8 mouse cellular contexts compared by ENCODE assay signal in the genomic region with DNA sequence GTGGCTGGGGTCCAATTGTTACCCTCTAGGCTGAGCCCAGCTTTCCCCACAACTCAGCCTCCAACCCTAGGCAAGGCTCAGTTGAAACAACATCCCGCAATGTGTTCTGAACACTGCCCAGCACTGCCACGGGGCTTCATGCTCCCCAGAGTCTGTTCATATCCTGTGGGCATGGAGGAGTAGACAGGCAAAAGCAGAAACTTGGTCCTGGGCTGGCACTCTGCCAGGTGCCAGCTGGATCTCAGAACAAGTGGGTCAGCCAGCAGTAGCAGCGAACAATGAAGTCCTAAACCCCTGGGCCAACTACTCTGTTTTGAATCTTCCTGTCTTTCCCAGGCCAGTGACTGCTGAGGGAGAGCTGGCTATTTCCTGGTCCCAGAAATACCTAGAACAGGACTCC. TPM values are rescaled to one million over a fixed set of nuclear protein-coding genes. Genes with fewer than 3 reads are reported as not detected.
DNase-seq lines count a peak whose midpoint lies in the region; ATAC-seq lines count a peak whose summit lies in the region.

No protein-coding gene starts in this region.

- 0 out of 2 replicates have a peak overlapping the region, but pooled peaks have one; percentile 9 for H3K27ac ChIP-seq in midbrain, embryonic 10.5 days (replicated peaks)
- no peak overlapping the region for H3K27ac ChIP-seq in midbrain, embryonic 16.5 days (ENCODE audit: low read length)
- peak overlapping the region; percentile 65; the same call in 1 of the 2 replicates for H3K27ac ChIP-seq in heart, embryonic 11.5 days (ENCODE audit: low read depth, low read length)

- no peak for ATAC-seq in midbrain, embryonic 16.5 days
- no peak for ATAC-seq in heart, embryonic 11.5 days (replicated peaks; ENCODE audit: insufficient number of reproducible peaks, low FRiP score, low TSS enrichment)
- no peak for ATAC-seq in megakaryocyte-erythroid progenitor cell, adult 5-6 weeks (replicated peaks; ENCODE audit: low FRiP score, low TSS enrichment, poor library complexity, severe bottlenecking)

- H3K4me1 ChIP-seq in midbrain, embryonic 10.5 days, result no peaks in the 10 kb centered on the region
- 0 out of 2 replicates have a peak, but pooled peaks cover 3% of the 10 kb centered on the region for H3K4me1 ChIP-seq in midbrain, embryonic 16.5 days (ENCODE audit: control insufficient read depth, insufficient read depth, low read length)
- H3K4me1 ChIP-seq in heart, embryonic 11.5 days (ENCODE audit: control insufficient read depth, insufficient read depth, low read length), result no peaks in the 10 kb centered on the region; the same call in 1 of the 2 replicates

- no peak overlapping the region for H3K4me3 ChIP-seq in midbrain, embryonic 10.5 days
- no peak overlapping the region for H3K4me3 ChIP-seq in midbrain, embryonic 16.5 days (ENCODE audit: low read depth, low read length)
- no peak overlapping the region for H3K4me3 ChIP-seq in heart, embryonic 11.5 days (ENCODE audit: low read depth, low read length)

- no peaks in the 10 kb centered on the region for H3K27me3 ChIP-seq in midbrain, embryonic 10.5 days (ENCODE audit: low read depth, poor library complexity, severe bottlenecking)
- no peaks in the 10 kb centered on the region for H3K27me3 ChIP-seq in midbrain, embryonic 16.5 days (ENCODE audit: control insufficient read depth, insufficient read depth, low read depth, low read length)
- H3K27me3 ChIP-seq in heart, embryonic 11.5 days (ENCODE audit: control insufficient read depth, insufficient read depth, low read length), result no peaks in the 10 kb centered on the region

- no peak overlapping the region for H3K9ac ChIP-seq in midbrain, embryonic 16.5 days (ENCODE audit: low read depth, low read length)
- no peak overlapping the region for H3K9ac ChIP-seq in heart, embryonic 11.5 days (ENCODE audit: low read depth, low read length)

- peak; percentile 40 for DNase-seq in adrenal gland, adult 2 months
- no peak for DNase-seq in adrenal gland, postnatal 4 days (ENCODE audit: low spot score in 2 of 2)
- no peak for DNase-seq in midbrain, embryonic 10.5 days (ENCODE audit: low spot score)
- DNase-seq in layer of hippocampus, postnatal 10 days (ENCODE audit: low spot score in 2 of 2), result peak; percentile 49 to 58
- DNase-seq in gastrocnemius, postnatal 10 days, result no peak

- H3K4me2 ChIP-seq in midbrain, embryonic 16.5 days (ENCODE audit: low read length), result no peak overlapping the region
- H3K4me2 ChIP-seq in heart, embryonic 11.5 days, result no peak overlapping the region

- no peaks in the 10 kb centered on the region for H3K9me3 ChIP-seq in midbrain, embryonic 10.5 days (replicated peaks)
- no peaks in the 10 kb centered on the region for H3K9me3 ChIP-seq in midbrain, embryonic 16.5 days (replicated peaks; ENCODE audit: control insufficient read depth, low read length, poor library complexity, severe bottlenecking)
- H3K9me3 ChIP-seq in heart, embryonic 11.5 days (replicated peaks; ENCODE audit: control insufficient read depth, low read length), result no peaks in the 10 kb centered on the region

- H3K36me3 ChIP-seq in midbrain, embryonic 10.5 days, result peaks cover 89% of the 10 kb centered on the region
- peaks cover 30% of the 10 kb centered on the region for H3K36me3 ChIP-seq in midbrain, embryonic 16.5 days (ENCODE audit: control insufficient read depth, insufficient read depth, low read length)
- H3K36me3 ChIP-seq in heart, embryonic 11.5 days (ENCODE audit: control insufficient read depth, insufficient read depth, low read length), result peaks cover 4% of the 10 kb centered on the region; the same call in 1 of the 2 replicates

- 85% methylated on average over 3 of the region's 3 CpGs for WGBS in midbrain, embryonic 10.5 days
- WGBS in midbrain, embryonic 16.5 days, result 61% methylated on average over 3 of the region's 3 CpGs
- 73% methylated on average over 3 of the region's 3 CpGs for WGBS in heart, embryonic 11.5 days (ENCODE audit: insufficient replicate concordance)

RNA-seq across cellular contexts. Expression of gene Arhgap27, which starts 8.6 kb away (rescaled TPM):
- 10 to 100 TPM; 10.3 to 12.2 TPM for total RNA-seq in adrenal gland, adult 2 months (2021)
- polyA plus RNA-seq in adrenal gland, adult 2 months (2012; rRNA removed), result 34.7 and 42.5 TPM in 2 replicates
- 10 to 100 TPM; 21.0 to 22.3 TPM for total RNA-seq in adrenal gland, postnatal 4 days (2021)
- polyA plus RNA-seq in midbrain, embryonic 10.5 days (2016; fragmentation: Nextera tagmentation; extraction: Ambion mirVana), result 3.8 and 4.1 TPM in 2 replicates
- polyA plus RNA-seq in midbrain, embryonic 16.5 days (2015; fragmentation: Nextera tagmentation; extraction: Ambion mirVana), result 3.8 and 4.4 TPM in 2 replicates
- 3.4 and 4.4 TPM in 2 replicates for polyA plus RNA-seq in heart, embryonic 11.5 days (2014; fragmentation: Nextera tagmentation; extraction: Ambion mirVana)
- total RNA-seq in layer of hippocampus, postnatal 10 days (2021), result 1 to 10 TPM; 8.7 to 9.3 TPM
- 1.4 and 3.3 TPM in 2 replicates for total RNA-seq in megakaryocyte-erythroid progenitor cell, adult 5-6 weeks (2014; fragmentation: Nextera tagmentation)
- total RNA-seq in megakaryocyte-erythroid progenitor cell, adult 5-6 weeks (2017), result 2.1 and 11.1 TPM in 2 replicates
- 10 to 100 TPM in 1 of 2 experiments, 1 to 10 TPM in 1; 9.7 to 12.6 TPM for total RNA-seq in gastrocnemius, postnatal 10 days (2021)

RNA-seq across cellular contexts. Expression of gene Plekhm1, which starts 40.4 kb away (rescaled TPM):
- total RNA-seq in adrenal gland, adult 2 months (2021), result 10 to 100 TPM; 19.7 to 21.2 TPM
- polyA plus RNA-seq in adrenal gland, adult 2 months (2012; rRNA removed), result 18.6 and 18.8 TPM in 2 replicates
- total RNA-seq in adrenal gland, postnatal 4 days (2021), result 10 to 100 TPM; 18.0 TPM
- 8.0 and 8.5 TPM in 2 replicates for polyA plus RNA-seq in midbrain, embryonic 10.5 days (2016; fragmentation: Nextera tagmentation; extraction: Ambion mirVana)
- 8.9 and 9.6 TPM in 2 replicates for polyA plus RNA-seq in midbrain, embryonic 16.5 days (2015; fragmentation: Nextera tagmentation; extraction: Ambion mirVana)
- 4.4 and 5.2 TPM in 2 replicates for polyA plus RNA-seq in heart, embryonic 11.5 days (2014; fragmentation: Nextera tagmentation; extraction: Ambion mirVana)
- total RNA-seq in layer of hippocampus, postnatal 10 days (2021), result 10 to 100 TPM; 15.0 TPM
- 12.5 and 16.3 TPM in 2 replicates for total RNA-seq in megakaryocyte-erythroid progenitor cell, adult 5-6 weeks (2014; fragmentation: Nextera tagmentation)
- 2.2 and 2.7 TPM in 2 replicates for total RNA-seq in megakaryocyte-erythroid progenitor cell, adult 5-6 weeks (2017)
- total RNA-seq in gastrocnemius, postnatal 10 days (2021), result 10 to 100 TPM in 1 of 2 experiments, 1 to 10 TPM in 1; 8.2 to 10.3 TPM

Comparison
In these comparisons a context has a peak if more than half of its experiments do, and no peak if none do; other contexts are left out.
1. DNase-seq: peak in adrenal gland, adult 2 months (single experiment) and layer of hippocampus, postnatal 10 days (2 of 2); none in adrenal gland, postnatal 4 days (0 of 2), midbrain, embryonic 10.5 days (single experiment) and gastrocnemius, postnatal 10 days (single experiment).